Mouse (Mus musculus) kidney, adult 2 months (tissue): Measurements from ENCODE around the gene Hsf5.

Experiments
- CTCF ChIP-seq: fragments of 200-500 bp; conservative IDR thresholded peaks from 2 replicates; pipeline ENCODE4 v1.5.1; 2011; ENCODE audit warnings: low read depth, mild to moderate bottlenecking, control low read depth, low read length, moderate library complexity, mixed read lengths; ENCODE audit not compliant: insufficient read depth, insufficient read length
- POLR2A ChIP-seq: fragments of 200-500 bp; IDR thresholded peaks from one replicate; pipeline ENCODE4 v1.6.1; 2011; ENCODE audit warnings: low read depth, low read length, control low read depth

DNA sequence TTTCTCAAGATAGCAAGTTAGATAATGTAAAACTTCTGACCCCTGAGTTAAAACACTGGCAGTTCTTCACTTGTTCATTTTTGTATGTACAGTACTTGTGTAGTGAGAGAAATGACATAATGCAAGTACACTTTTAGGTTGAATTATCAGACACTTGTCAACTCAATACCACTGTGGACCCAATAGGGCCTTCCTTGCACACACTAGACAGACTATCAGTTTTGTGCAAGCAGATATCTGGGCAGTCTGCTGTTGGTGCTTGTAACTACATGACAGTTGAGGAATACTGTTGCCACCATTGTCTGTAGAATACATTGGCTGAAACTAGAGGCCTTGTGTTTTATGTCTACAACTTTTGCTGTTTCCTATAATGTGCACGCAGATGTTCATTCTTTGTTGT lies 56.3 kb downstream of the Hsf5 start:
- TF ChIP-seq POLR2A (no peak), CTCF (no peak)
